Mouse (Mus musculus) T-helper 1 cell (primary cell): ENCODE results near the gene Gatad1.
"Not testable (repeated sequence)": the region's sequence is repeated elsewhere in the genome, so short reads cannot be mapped to it uniquely, and the experiment has no call there.

Experiments
- in situ Hi-C: fragments of 300-600 bp; cut with MboI, MseI; formaldehyde crosslinking; loops from one replicate; pipeline ENCODE4 v1.15.1; 2025; ENCODE audit warnings: high pct_unique_total_duplicates

Gene Gatad1

DNA sequence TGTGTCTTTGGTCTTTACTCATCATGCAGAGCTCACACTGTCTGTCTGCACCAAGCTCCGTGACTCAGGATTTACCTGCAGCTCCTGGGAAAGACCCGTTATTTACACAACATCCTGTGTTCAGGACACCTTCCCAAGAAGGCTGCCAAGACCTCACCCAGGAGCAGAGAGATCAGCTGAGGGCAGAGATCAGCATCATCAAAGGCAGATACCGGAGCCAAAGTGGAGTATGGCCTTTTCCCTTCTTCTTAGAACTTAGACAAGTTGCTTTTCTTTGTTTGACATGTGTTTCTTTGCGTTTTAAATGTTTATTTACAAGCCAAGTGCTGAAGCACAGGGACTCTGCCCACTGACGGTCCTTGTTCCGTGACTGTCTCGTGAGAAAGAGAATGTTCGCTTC is 21.7 kb downstream of the Gatad1 start:
- in situ Hi-C loops = no loop called here

DNA sequence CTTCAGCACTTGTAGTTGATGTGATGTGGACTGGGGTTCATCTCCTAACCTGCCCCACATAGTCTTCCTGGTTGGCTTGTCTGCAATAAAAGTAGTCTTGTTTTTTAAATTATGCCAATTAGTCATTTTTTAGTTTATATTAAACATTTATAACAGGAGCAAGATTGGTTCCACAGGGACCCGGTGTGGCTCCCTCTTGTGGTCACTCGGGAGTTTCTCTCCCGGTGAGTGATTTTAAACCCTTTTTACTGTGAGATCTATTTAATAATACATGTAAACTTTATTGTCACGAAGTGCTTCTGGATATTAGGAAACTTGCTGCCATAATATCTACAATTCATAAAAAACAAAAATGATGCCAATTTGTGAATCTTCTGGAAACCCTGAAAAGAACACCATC is 23.0 kb downstream of the Gatad1 start:
- in situ Hi-C loops = no loop called here

DNA sequence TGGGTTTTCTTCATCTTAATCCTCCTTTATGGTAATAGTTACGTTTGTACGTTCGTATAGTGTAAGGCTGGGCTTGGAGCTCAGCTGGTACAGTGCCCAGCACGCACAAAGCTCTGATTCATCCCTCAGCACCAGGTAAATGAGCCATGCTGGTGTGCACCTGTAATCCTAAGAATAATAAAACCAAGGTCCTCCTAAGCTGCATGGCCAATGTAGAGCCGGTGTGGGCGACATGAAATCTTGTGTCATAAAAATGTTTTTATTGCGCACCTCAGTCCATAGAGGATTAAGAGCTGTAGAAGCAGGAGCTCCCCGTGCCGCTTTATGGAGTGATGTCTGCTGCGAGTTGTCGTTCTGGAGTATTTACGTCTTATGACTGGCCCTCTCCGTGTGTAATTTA is 23.7 kb downstream of the Gatad1 start:
- in situ Hi-C loops = no loop called here

DNA sequence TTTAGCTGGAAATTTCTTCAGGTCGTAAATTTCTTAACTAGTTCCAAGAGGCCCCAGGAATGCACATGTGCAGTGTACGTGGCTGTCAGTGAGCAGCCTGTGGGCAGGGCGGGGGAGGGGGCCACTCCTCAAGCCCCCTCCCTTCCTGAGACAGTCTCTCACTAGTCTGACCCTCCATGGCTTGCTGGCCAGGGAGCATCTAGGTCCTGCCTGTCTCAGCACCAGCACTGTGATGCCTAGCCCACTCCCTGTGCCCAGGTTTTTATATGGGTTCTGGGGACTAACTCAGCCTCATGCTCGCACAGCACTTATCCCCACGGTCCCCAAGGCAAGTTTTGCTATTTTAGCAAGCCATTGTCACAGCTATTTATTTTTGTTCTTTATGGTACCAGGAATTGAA is 24.7 kb downstream of the Gatad1 start:
- in situ Hi-C loops = no loop called here

DNA sequence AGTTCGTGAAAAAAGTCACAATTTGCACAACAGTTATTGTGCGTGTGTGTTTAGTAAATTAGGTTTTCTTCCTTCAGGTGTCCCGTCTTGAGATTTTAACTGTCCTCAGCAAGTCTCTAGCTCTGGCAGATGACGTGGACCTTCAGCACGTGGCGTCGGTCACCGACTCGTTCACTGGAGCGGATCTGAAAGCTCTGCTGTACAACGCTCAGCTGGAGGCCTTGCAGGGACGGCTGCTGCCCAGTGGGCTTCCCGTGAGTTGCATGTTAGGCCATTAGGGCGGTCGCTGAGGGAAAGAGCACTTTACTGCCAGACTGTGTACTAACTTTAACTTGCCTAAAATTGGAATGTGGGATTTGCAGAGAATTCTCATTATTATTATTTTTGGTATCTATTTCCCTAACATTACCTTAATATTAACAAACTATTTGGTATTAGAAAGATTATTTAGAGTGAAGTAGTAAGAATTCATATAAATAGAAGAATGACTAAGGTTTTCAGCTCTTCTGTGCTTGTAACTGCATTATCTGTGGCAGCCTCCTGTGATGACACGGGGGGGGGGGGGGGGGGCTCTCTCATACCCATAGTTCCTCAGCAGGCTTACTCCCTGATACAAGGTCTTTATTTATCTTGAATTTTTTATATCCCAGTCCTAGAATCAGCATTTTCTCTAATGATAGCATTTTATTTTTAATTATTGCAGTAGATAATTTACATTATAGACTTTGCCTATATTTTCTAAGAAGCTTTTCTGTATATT is 25.3 kb downstream of the Gatad1 start:
- in situ Hi-C loops = no loop called here

DNA sequence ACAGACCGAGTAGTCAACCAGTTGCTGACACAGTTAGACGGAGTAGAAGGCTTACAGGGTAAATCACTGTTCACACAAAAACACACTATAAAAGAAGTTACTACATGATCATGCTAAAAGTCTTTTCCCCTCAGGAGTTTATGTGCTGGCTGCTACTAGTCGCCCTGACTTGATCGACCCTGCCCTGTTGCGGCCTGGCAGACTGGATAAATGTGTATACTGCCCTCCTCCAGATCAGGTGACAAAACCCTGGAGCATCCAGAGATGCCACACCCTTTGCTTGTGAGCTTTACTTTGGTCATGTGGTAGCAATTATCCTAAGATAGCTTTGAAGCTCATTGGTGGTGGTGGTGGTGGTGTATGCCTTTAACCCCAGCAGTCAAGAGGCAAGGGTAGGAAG is 26.9 kb downstream of the Gatad1 start:
- in situ Hi-C loops = no loop called here

DNA sequence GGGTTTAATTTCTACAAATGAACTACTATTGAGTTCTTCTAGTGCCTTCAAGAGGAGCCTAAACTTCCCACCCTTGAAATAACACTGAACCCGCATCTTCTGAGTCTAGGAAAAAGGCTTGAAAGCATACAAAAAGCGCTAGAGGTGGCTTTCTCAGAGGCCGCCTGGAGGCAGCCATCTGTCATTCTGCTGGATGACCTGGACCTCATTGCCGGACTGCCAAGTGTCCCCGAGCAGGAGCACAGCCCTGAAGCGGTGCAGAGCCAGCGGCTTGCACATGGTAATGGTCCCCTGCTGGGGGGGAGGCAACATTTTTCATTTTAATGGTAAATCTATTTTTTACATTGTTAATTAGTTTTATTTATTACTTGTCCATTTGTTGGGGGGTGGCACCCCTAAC is 36.5 kb downstream of the Gatad1 start:
- in situ Hi-C loops = no loop called here

DNA sequence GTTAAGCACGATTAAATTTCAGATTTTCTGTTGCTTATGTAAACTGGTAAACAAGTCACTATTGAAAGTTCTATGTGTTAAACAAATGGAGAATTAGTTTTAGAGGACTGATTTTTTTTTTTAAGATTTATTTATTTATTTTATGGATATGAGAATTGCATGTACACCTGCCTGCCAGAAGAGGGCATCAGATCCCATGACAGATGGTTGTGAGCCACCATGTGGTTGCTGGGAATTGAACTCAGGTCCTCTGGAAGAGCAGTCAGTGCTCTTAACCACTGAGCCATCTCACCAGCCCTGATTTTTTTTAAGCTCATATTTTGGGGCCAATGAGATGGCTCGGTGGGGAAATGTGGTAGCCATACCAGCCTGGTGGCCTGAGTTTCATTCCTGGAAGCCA is 45.1 kb downstream of the Gatad1 start:
- in situ Hi-C loops = not testable (repeated sequence)

DNA sequence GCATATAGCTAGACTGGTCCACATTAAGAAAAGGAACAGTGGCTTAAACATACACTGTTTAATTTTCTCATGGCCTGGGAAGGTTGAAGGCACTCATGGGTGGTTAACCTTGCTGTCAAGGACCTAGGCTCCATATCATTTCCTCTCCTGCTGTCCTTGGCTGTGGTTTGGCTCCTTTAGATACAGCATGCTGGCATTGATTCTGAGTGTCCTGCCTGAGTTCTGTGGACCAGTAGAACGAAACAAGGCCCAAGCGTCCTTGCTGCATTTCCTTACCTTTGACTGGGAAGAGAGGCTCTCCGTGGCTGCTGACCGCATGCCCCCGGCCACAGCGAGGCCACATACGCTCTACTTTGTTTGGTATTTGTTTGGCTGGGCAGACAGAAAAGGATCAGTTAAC is 47.7 kb downstream of the Gatad1 start:
- in situ Hi-C loops = no loop called here

DNA sequence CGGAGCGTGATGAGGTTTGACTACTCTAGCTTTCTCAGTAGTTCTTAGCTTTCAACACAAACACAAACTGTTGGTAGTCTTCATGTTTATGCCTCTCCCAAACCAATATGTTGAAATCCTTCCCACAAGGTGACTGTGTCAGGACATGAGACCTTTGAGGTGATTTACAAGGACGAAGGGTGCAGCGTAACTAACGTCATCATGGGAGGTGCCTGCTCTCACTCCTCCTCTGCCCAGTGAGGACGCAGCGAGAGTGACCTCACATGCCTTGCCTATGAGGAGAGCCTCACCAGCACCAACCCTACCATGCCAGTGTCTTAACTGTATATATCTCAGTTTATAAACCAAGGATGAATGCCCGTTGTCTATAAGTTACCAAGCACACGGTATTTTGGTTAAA is 49.9 kb downstream of the Gatad1 start:
- in situ Hi-C loops = no loop called here

DNA sequence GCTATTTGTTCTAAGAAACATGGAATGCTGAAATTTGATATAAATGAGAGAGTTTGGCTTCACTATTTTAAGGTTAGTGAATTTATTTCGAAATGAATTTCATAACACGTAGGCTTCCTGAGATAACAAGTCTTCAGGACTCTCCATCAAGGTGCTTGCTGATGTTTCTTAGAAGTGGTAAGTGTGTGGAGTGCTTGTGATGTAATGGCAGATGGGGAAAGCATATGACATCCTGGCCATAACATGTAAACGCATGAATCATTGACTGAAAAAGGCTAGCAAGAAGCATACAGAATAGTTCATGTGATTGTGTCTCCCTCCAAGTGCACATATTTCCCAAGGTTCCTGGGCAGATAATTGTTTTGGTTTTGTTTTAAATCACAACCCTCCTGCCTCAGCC is 56.2 kb downstream of the Gatad1 start:
- in situ Hi-C loops = no loop called here

DNA sequence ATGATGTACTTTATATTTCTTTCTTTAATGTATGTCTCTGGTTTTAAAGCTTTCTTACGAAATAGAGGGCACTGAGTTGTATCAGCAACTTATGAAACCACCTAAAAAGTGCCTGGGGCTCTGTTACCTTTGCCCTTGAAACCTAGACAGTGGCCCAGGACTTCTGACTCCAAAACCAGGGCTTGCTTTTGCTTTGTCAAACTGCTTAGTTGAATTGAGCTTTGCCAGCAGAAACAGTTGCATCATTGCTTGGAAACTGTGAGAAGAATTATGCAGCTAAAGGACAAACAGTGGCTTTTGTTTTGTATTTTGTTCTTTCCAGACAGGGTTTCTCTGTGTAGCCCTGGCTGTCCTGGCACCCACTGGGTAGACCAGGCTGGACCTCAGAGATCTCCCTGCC is 56.7 kb downstream of the Gatad1 start:
- in situ Hi-C loops = no loop called here

DNA sequence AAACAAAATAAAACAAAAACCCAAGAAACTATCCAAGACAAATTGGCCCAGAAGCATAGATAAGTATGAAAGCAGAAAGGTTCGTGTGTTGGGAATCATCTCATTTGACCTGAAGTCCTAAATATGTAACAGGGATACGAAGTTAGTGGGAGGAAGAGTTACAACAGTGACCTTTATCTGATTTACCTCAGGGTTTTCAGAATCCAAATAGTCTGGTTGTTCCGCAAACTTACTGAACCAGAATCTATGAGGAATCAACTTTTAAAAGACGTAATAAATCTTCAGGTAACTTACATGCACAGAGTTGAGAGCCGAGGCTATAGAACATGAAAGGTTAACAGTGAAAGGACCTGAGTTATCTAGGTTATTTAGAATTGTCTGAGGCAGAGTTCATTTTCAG is 58.2 kb downstream of the Gatad1 start:
- in situ Hi-C loops = loop anchor here (5.0 to 25.0 kb wide), 3 partner anchors 204 to 489 kb away; partner anchors contain the start of genes Ankib1, Cdk6 and Krit1

DNA sequence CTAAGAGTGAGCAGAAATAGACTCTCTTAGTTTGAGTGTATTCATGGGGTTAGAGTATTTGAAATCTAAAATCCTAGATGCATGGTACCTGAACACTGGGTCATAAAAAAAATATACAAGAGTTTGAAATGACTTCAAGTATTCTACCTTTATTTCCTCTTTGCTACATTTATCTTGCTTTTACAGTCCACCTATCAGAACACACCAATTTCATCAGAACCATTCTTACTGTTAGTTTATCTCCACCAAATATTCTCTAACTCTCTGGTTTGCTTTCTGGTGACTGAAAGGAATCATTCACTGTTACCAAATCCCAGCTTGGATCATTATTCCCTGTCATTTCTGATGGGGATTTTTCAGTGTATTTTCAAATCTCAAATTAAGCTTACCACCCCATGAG is 59.8 kb downstream of the Gatad1 start:
- in situ Hi-C loops = loop anchor here (5.0 to 25.0 kb wide), 3 partner anchors 205 to 490 kb away; partner anchors contain the start of genes Ankib1, Cdk6 and Krit1

DNA sequence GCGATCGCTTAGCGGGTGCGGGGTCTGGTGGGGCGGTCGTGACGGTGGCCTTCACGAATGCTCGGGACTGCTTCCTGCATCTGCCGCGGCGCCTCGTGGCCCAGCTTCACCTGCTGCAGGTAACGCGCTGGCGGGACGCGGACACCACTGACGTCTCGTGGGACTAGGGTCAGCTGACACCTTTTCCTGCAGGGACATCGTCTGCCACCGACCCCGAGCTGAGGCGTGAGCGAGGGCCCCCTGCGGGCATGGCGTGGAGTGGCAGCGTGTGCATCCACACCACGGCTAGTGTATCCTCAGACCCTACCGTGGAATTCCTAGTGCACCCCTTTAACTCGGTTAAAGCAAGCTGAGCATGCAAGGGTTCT is 60.6 kb downstream of the Gatad1 start, which contains the start of gene Rbm48:
Gene Rbm48, minus strand, starts transcription at position 187 of the 368 bp plus-strand sequence.
- in situ Hi-C loops = loop anchor here (5.0 to 25.0 kb wide), 3 partner anchors 206 to 491 kb away; partner anchors contain the start of genes Ankib1, Cdk6 and Krit1

DNA sequence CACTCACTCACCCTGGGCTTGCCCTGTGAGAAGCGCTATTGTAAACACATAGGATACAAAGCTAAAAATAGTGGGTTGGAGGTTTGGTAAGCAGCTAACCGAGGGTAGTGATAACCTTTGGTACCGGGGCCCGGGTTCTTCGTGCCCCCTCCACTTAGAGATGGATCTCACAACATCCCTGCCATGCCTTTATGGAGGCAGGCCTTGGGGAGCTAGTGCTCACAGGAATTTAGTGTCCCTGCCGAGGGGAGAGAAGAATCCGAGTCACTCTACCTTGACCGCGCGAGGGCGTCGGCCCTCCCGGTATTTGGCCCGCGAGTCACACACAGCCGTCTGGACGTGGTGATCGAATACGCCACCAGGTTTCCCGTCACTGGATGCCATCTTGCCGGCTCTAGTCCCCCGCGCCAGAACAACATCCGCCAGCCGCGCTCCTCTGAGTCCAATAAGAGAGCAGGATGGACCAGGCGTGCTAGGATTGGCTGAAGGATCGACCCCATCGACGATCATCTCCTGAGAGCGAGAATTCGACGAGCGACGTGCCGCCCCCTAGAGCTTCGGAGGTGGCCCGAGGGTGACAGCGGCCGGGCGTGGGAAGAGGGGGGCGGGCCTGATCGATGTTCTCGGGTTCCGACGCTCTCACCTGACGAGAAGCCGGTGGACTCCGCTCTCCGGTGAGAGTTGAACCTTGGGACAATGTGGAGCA is 61.1 kb downstream of the Gatad1 start, which contains the start of gene Pex1:
Gene Pex1, plus strand, starts transcription at position 374 of the 706 bp plus-strand sequence.
- in situ Hi-C loops = loop anchor here (5.0 to 25.0 kb wide), 3 partner anchors 206 to 491 kb away; partner anchors contain the start of genes Ankib1, Cdk6 and Krit1
